Mouse (Mus musculus): Measurements from ENCODE around the gene P3h3.
A peak's percentile ranks its signal among the peaks of the same experiment; 100 is the strongest.

DNA sequence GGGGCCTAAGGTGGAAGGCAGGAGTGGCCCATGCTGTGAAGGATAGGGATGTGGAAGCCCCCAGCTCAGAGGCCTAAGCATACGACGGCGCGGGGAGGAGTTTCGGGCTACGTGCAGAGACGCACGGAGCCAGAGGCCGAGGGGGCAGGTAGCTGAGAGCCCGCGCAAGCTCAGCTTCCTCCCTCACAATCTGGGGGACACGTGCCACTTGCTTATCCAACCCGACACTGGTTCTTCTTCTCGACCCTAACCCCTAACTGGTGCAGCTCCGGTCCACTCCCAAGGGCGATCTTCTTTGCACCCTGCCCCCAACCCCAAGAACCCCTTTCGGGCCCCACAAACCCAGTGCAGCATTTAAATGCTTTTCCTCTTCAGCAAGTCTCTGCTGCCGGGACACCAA is 44.1 kb downstream of the P3h3 start:
- no peak for TF ChIP-seq CTCF (IDR thresholded peaks at IDR 0.05; ENCODE audit: borderline replicate concordance, insufficient read depth, low read length)
- peak; percentile 52 for TF ChIP-seq POLR2A (IDR thresholded peaks at IDR 0.05; ENCODE audit: low read depth, low read length)

Measured in embryonic fibroblast, embryonic 13.5 days (primary cell).